Mouse (Mus musculus): ENCODE results near the gene Stab1.

The Stab1 gene

GRCm38 (mm10) chr14:31161638-31162037 is 6.8 kb downstream of the Stab1 start:
- no peak for DNase-seq

- no peak for DNase-seq
Measured at GRCm38 (mm10) chr14:31161191-31161590, 7.2 kb downstream of the Stab1 start.

GRCm38 (mm10) chr14:31160196-31161150 is 8.0 kb downstream of the Stab1 start:
- DNase-seq = no peak

GRCm38 (mm10) chr14:31145694-31146093 is 22.7 kb downstream of the Stab1 start:
- DNase-seq = no peak

- DNase-seq = no peak
Measured at GRCm38 (mm10) chr14:31141011-31141410, 27.4 kb downstream of the Stab1 start.

- DNase-seq = peak in 1 of 2 experiments; percentile 1
Measured at GRCm38 (mm10) chr14:31140141-31140540, 28.3 kb downstream of the Stab1 start.

GRCm38 (mm10) chr14:31139666-31140065 is 28.8 kb downstream of the Stab1 start:
- no peak for DNase-seq

- no peak for DNase-seq
Measured at GRCm38 (mm10) chr14:31138897-31139429, 29.5 kb downstream of the Stab1 start.

- DNase-seq = no peak
Measured at GRCm38 (mm10) chr14:31138219-31138896, 30.1 kb downstream of the Stab1 start.

- DNase-seq = no peak
Measured at GRCm38 (mm10) chr14:31137791-31138190, 30.6 kb downstream of the Stab1 start.

GRCm38 (mm10) chr14:31137281-31137595 is 31.2 kb downstream of the Stab1 start:
- DNase-seq = no peak

- DNase-seq = peak in 1 of 2 experiments; percentile 1
Measured at GRCm38 (mm10) chr14:31136411-31137280, 31.8 kb downstream of the Stab1 start.

GRCm38 (mm10) chr14:31135495-31136410 is 32.7 kb downstream of the Stab1 start:
- DNase-seq = no peak

- DNase-seq = peak in 1 of 2 experiments; percentile 1
Measured at GRCm38 (mm10) chr14:31134015-31135000, 34.1 kb downstream of the Stab1 start.

GRCm38 (mm10) chr14:31133023-31133665 is 35.3 kb downstream of the Stab1 start:
- peak; percentile 1 to 3 for DNase-seq

- DNase-seq = peak in 1 of 2 experiments; percentile 3
Measured at GRCm38 (mm10) chr14:31132491-31132975, 35.9 kb downstream of the Stab1 start.

GRCm38 (mm10) chr14:31132031-31132430 is 36.4 kb downstream of the Stab1 start:
- peak in 1 of 2 experiments; percentile 1 for DNase-seq

GRCm38 (mm10) chr14:31131272-31131821 is 37.1 kb downstream of the Stab1 start:
- no peak for DNase-seq

All from thymus, adult 18-20 months (tissue).